Mouse (Mus musculus) MEL (cell line): ENCODE data around the gene Tent5b. TPM values are rescaled to one million over a fixed set of nuclear protein-coding genes. Genes with fewer than 3 reads are reported as not detected.

Experiments used
- DNase-seq: peaks from one replicate; pipeline ENCODE4 v3.0.0; 2011; ENCODE audit warnings: low read depth, low spot score
- H3K27ac ChIP-seq: 2 replicates; pipeline ENCODE4 v1.5.1; 2012; ENCODE audit warnings: low read depth, mild to moderate bottlenecking, control low read depth, low read length, moderate library complexity; ENCODE audit not compliant: control insufficient read depth
- H3K27me3 ChIP-seq, 2 experiments: fragments of 150-350 bp in 1 of 2; sonication (generic) in 1 of 2; 2 replicates each; pipeline ENCODE4 v1.6.1; 2012; ENCODE audit warnings: low read length in 2 of 2, mild to moderate bottlenecking in 2 of 2, improper control_type of control experiment in 1 of 2, moderate library complexity in 1 of 2; ENCODE audit not compliant: insufficient read depth in 2 of 2, control insufficient read depth in 1 of 2
- H3K36me3 ChIP-seq, 2 experiments: 2 replicates each; pipeline ENCODE4 v1.6.1; 2012 to 2014; ENCODE audit warnings: low read length in 2 of 2, improper control_type of control experiment in 1 of 2, inconsistent platforms in 1 of 2, mild to moderate bottlenecking in 1 of 2; ENCODE audit not compliant: insufficient read depth in 2 of 2, control insufficient read depth in 1 of 2
- H3K4me1 ChIP-seq, 2 experiments: fragments of 150-350 bp in 1 of 2; sonication (generic) in 1 of 2; 2 replicates each; pipeline ENCODE4 v1.6.1; 2012; ENCODE audit warnings: low read length in 2 of 2, improper control_type of control experiment in 1 of 2, mild to moderate bottlenecking in 1 of 2; ENCODE audit not compliant: insufficient read depth in 2 of 2, control insufficient read depth in 1 of 2
- H3K4me3 ChIP-seq, 2 experiments: fragments of 150-350 bp in 1 of 2; sonication (generic) in 1 of 2; 2 replicates each; pipeline ENCODE4 v1.5.1; 2012; ENCODE audit warnings: low read depth in 2 of 2, low read length in 2 of 2, mild to moderate bottlenecking in 2 of 2, moderate library complexity in 2 of 2, control low read depth in 1 of 2, improper control_type of control experiment in 1 of 2; ENCODE audit not compliant: control insufficient read depth in 1 of 2, insufficient read depth in 1 of 2
- H3K79me2 ChIP-seq: 2 replicates; pipeline ENCODE4 v1.6.1; 2012; ENCODE audit warnings: mild to moderate bottlenecking, low read length, moderate library complexity; ENCODE audit not compliant: control insufficient read depth, poor library complexity, insufficient read depth
- H3K9ac ChIP-seq: 2 replicates; pipeline ENCODE4 v1.6.1; 2012; ENCODE audit warnings: low read depth, mild to moderate bottlenecking, control low read depth, low read length, moderate library complexity; ENCODE audit not compliant: control insufficient read depth, poor library complexity, severe bottlenecking
- H3K9me3 ChIP-seq: fragments of 150-350 bp; sonication (generic); replicated peaks from 2 replicates; pipeline ENCODE4 v1.6.1; 2012; ENCODE audit warnings: mild to moderate bottlenecking, low read length, improper control_type of control experiment, moderate library complexity; ENCODE audit not compliant: insufficient read depth
- BHLHE40 ChIP-seq: IDR thresholded peaks from 2 replicates; pipeline ENCODE4 v1.6.1; 2012; ENCODE audit warnings: low read depth, mild to moderate bottlenecking, inconsistent platforms, low read length, improper control_type of control experiment, borderline replicate concordance
- CHD2 ChIP-seq: IDR thresholded peaks from 2 replicates; pipeline ENCODE4 v1.6.1; 2011; ENCODE audit warnings: low read length, improper control_type of control experiment
- CTCF ChIP-seq, 3 experiments: IDR thresholded peaks in 2 of 3; conservative IDR thresholded peaks in 1 of 3; 2 replicates each; pipeline ENCODE4 v1.5.1; 2011 to 2012; ENCODE audit warnings: low read length in 3 of 3, low read depth in 2 of 3, mild to moderate bottlenecking in 2 of 3, improper control_type of control experiment in 1 of 3, inconsistent platforms in 1 of 3, mixed read lengths in 1 of 3, moderate library complexity in 1 of 3; ENCODE audit not compliant: control insufficient read depth in 1 of 3, insufficient read depth in 1 of 3, poor library complexity in 1 of 3, severe bottlenecking in 1 of 3
- ETS1 ChIP-seq: IDR thresholded peaks from 2 replicates; pipeline ENCODE4 v1.6.1; 2012; ENCODE audit warnings: low read depth, mild to moderate bottlenecking, inconsistent platforms, low read length, improper control_type of control experiment, moderate library complexity
- GABPA ChIP-seq: IDR thresholded peaks from 2 replicates; pipeline ENCODE4 v1.6.1; 2012; ENCODE audit warnings: low read depth, mild to moderate bottlenecking, inconsistent platforms, low read length, improper control_type of control experiment, moderate library complexity
- GATA1 ChIP-seq: IDR thresholded peaks from 2 replicates; pipeline ENCODE4 v1.6.1; 2011; ENCODE audit warnings: low read depth, low read length, improper control_type of control experiment
- HCFC1 ChIP-seq: IDR thresholded peaks from 2 replicates; pipeline ENCODE4 v1.6.1; 2012; ENCODE audit warnings: low read depth, mild to moderate bottlenecking, inconsistent platforms, low read length, improper control_type of control experiment, moderate library complexity
- KAT2A ChIP-seq: conservative IDR thresholded peaks from 2 replicates; pipeline ENCODE4 v1.6.1; 2012; ENCODE audit warnings: low read depth, low read length, improper control_type of control experiment, inconsistent platforms
- MAFK ChIP-seq: IDR thresholded peaks from 2 replicates; pipeline ENCODE4 v1.6.1; 2011; ENCODE audit warnings: low read depth, mild to moderate bottlenecking, low read length, improper control_type of control experiment, borderline replicate concordance
- MAX ChIP-seq: IDR thresholded peaks from 2 replicates; pipeline ENCODE4 v1.6.1; 2011; ENCODE audit warnings: low read length, improper control_type of control experiment
- MYB ChIP-seq: IDR thresholded peaks from 2 replicates; pipeline ENCODE4 v1.6.1; 2011; ENCODE audit warnings: mild to moderate bottlenecking, low read depth, low read length, improper control_type of control experiment
- MYC ChIP-seq: IDR thresholded peaks from 2 replicates; pipeline ENCODE4 v1.6.1; 2011; ENCODE audit warnings: low read depth, mild to moderate bottlenecking, low read length, improper control_type of control experiment, moderate library complexity
- NELFE ChIP-seq: IDR thresholded peaks from 2 replicates; pipeline ENCODE4 v1.6.1; 2011; ENCODE audit warnings: low read depth, low read length, improper control_type of control experiment
- NRF1 ChIP-seq: IDR thresholded peaks from 2 replicates; pipeline ENCODE4 v1.6.1; 2014; ENCODE audit warnings: low read depth, mild to moderate bottlenecking, inconsistent platforms, low read length, improper control_type of control experiment, moderate library complexity; ENCODE audit not compliant: poor library complexity, insufficient read depth, severe bottlenecking
- POLR2A ChIP-seq, 2 experiments: IDR thresholded peaks; 2 replicates each; pipeline ENCODE4 v1.6.1; 2011 to 2012; ENCODE audit warnings: low read length in 2 of 2, mild to moderate bottlenecking in 2 of 2, control low read depth in 1 of 2, improper control_type of control experiment in 1 of 2, low read depth in 1 of 2, moderate library complexity in 1 of 2; ENCODE audit not compliant: control insufficient read depth in 1 of 2, insufficient read depth in 1 of 2, poor library complexity in 1 of 2
- TCF12 ChIP-seq: IDR thresholded peaks from 2 replicates; pipeline ENCODE4 v1.6.1; 2014; ENCODE audit warnings: low read depth, mild to moderate bottlenecking, inconsistent platforms, low read length, improper control_type of control experiment, moderate library complexity
- ZKSCAN1 ChIP-seq: IDR thresholded peaks from 2 replicates; pipeline ENCODE4 v1.6.1; 2012; ENCODE audit warnings: low read depth, mild to moderate bottlenecking, inconsistent platforms, low read length, improper control_type of control experiment, moderate library complexity
- ZMIZ1 ChIP-seq: IDR thresholded peaks from 2 replicates; pipeline ENCODE4 v1.6.1; 2012; ENCODE audit warnings: low read depth, mild to moderate bottlenecking, inconsistent platforms, low read length, improper control_type of control experiment, moderate library complexity
- polyA plus RNA-seq, 2 experiments: library from polyadenylated mRNA; stranded (reverse) in 1 of 2; unstranded in 1 of 2; fragments of >175 nt in 1 of 2; fragments of >200 nt in 1 of 2; gene quantifications; 2 replicates each; pipeline versions ENCODE4 v1.2.1 to v1.2.4; 2012; ENCODE audit warnings: low replicate concordance in 2 of 2, low read depth in 1 of 2; ENCODE audit not compliant: insufficient read length in 2 of 2, insufficient read depth in 1 of 2, missing spikeins in 1 of 2
- total RNA-seq: library from RNA; depleted of rRNA; stranded (reverse); fragments of 300-350 nt; gene quantifications from 2 replicates; pipeline ENCODE4 v1.2.3, GENCODE M21; 2012

Tent5b gene
- total and polyA plus RNA-seq, 3 experiments, result 2.5 to 3.6 TPM; not detected in 1

GRCm38 (mm10) chr4:133494432-133494831 lies 14.5 kb downstream of the Tent5b start (continued):
- TF ChIP-seq NRF1, result no peak
- TF ChIP-seq NELFE, result no peak
- TF ChIP-seq, all 39 proteins: peak for 11

DNA sequence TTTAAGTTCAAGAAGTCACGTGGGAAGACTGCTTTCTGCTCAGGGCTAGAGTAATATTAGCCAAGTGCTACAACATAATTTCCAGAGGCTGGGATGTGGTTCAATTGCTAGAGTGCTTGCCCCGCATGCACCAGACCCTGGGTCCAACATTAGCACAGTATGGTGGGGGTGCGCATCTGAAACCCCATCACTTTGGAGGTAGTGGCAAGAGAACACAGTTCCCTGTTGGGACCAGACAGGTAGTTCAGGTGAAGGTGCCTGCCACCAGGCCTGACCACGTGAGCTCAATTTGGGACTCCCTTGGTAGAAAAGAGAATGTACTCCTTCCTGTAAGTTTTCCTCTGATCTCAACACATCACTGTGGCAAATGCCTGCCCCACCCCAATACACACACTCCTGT lies 14.9 kb downstream of the Tent5b start:
- no peaks in the 10 kb centered on the region; a peak in 2 of 4 replicates for H3K27me3 ChIP-seq
- H3K79me2 ChIP-seq, result no peaks in the 10 kb centered on the region; the same call in 1 of the 2 replicates
- H3K36me3 ChIP-seq, result peaks cover 0 to 2% of the 10 kb centered on the region in 2 experiments; a peak in 1 of 4 replicates
- no peak overlapping the region for H3K27ac ChIP-seq
- H3K4me3 ChIP-seq, result no peak overlapping the region
- H3K9ac ChIP-seq, result no peak overlapping the region
- TF ChIP-seq MAX (no peak), ZKSCAN1 (no peak), TCF12 (no peak), BHLHE40 (no peak), HCFC1 (no peak), NRF1 (no peak), MYB (no peak), ZMIZ1 (no peak), POLR2A (IDR thresholded peaks at IDR 0.05; ENCODE audit: control insufficient read depth in 1 of 2, insufficient read depth in 1 of 2, low read depth in 1 of 2, low read length in 2 of 2, poor library complexity in 1 of 2) (no peak)
- no peaks in the 10 kb centered on the region for H3K9me3 ChIP-seq
- H3K4me1 ChIP-seq, result peaks cover 0 to 5% of the 10 kb centered on the region in 2 experiments; a peak in 2 of 4 replicates
- DNase-seq, result no peak

GRCm38 (mm10) chr4:133495711-133496110 lies 15.8 kb downstream of the Tent5b start:
- Histone ChIP-seq H3K27me3 (no peaks in the 10 kb centered on the region; a peak in 2 of 4 replicates), H3K79me2 (no peaks in the 10 kb centered on the region; the same call in 1 of the 2 replicates), H3K9ac (no peak overlapping the region), H3K4me3 (no peak overlapping the region), H3K27ac (no peak overlapping the region), H3K4me1 (peaks cover 0 to 5% of the 10 kb centered on the region in 2 experiments; a peak in 2 of 4 replicates), H3K36me3 (peaks cover 0 to 2% of the 10 kb centered on the region in 2 experiments; a peak in 1 of 4 replicates), H3K9me3 (no peaks in the 10 kb centered on the region)
- TF ChIP-seq GABPA (no peak), GATA1 (no peak), ETS1 (no peak), MYC (no peak), CTCF (IDR thresholded peaks at IDR 0.05 in 2 of 3, conservative IDR thresholded peaks at IDR 0.05 in 1 of 3; ENCODE audit: control insufficient read depth in 1 of 3, insufficient read depth in 1 of 3, low read depth in 2 of 3, low read length in 3 of 3, poor library complexity in 1 of 3, severe bottlenecking in 1 of 3) (no peak), HCFC1 (no peak), KAT2A (no peak), CHD2 (no peak), MAFK (no peak)
- no peak for DNase-seq
